In genomic region chr6:134849461-134849860, GRCm38 (mm10) we compare ENCODE assay signal across 21 mouse cellular contexts. TPM values are rescaled to one million over a fixed set of nuclear protein-coding genes. Genes with fewer than 3 reads are reported as not detected.
DNase-seq lines count a peak whose midpoint lies in the region; ATAC-seq and TF ChIP-seq lines count a peak whose summit lies in the region.
"Had no signal": no experiment of that assay in that cellular context is flagged by ENCODE, and none has a peak within 500 bp of the region (broad histone marks: within the 10 kb centered on the region; RNA-seq: fewer than 3 reads in every experiment).

No protein-coding gene starts in this region.

- no peak overlapping the region for H3K4me2 ChIP-seq in liver, embryonic 12.5 days
- 0 out of 2 replicates have a peak overlapping the region, but pooled peaks have one; percentile 47 for H3K4me2 ChIP-seq in CH12.LX (ENCODE audit: insufficient read depth, low read depth, poor library complexity, severe bottlenecking)
- H3K4me2 ChIP-seq in myocyte (ENCODE audit: low read depth) = peak overlapping the region; percentile 60
- H3K4me2 ChIP-seq: embryonic facial prominence, embryonic 12.5 days; forebrain, embryonic 13.5 days; forebrain, embryonic 15.5 days had no signal

- no peak overlapping the region for H3K9ac ChIP-seq in liver, embryonic 12.5 days
- H3K9ac ChIP-seq in CH12.LX (ENCODE audit: insufficient read depth, low read depth) = peak overlapping the region; percentile 19; the same call in 1 of the 2 replicates
- H3K9ac ChIP-seq: embryonic facial prominence, embryonic 12.5 days; forebrain, embryonic 13.5 days; forebrain, embryonic 15.5 days; forebrain, postnatal 0 days had no signal

- H3ac ChIP-seq in myocyte (ENCODE audit: control insufficient read depth, insufficient read length) = no peak overlapping the region

- H3K27ac ChIP-seq in liver, embryonic 12.5 days = 0 out of 2 replicates have a peak overlapping the region, but pooled peaks have one; percentile 10
- no peak overlapping the region for H3K27ac ChIP-seq in CH12.LX (ENCODE audit: insufficient read depth, low read depth)
- H3K27ac ChIP-seq: embryonic facial prominence, embryonic 10.5 days; embryonic facial prominence, embryonic 12.5 days; forebrain, embryonic 13.5 days; forebrain, embryonic 15.5 days had no signal

- WGBS in liver, embryonic 12.5 days (ENCODE audit: insufficient replicate concordance) = 65% methylated on average over 2 of the region's 2 CpGs

- no peak for DNase-seq in liver
- peak; percentile 36 for DNase-seq in 3134 (ENCODE audit: extremely low read depth, insufficient read length, low spot score)
- no peak for DNase-seq in CH12.LX (ENCODE audit: extremely low read depth)
- no peak for DNase-seq in kidney, adult 11 months
- DNase-seq in thymus, postnatal 36 days = no peak
- DNase-seq: B cell, adult 2 months; cerebellum, adult 11-12 months; cerebellum, adult 2 months; cerebellum, adult 9-10 months; cerebellum, postnatal 10 days; cerebellum, postnatal 25 days; forebrain, postnatal 0 days had no signal

- TF ChIP-seq RAD21 in CH12.LX (IDR thresholded peaks at IDR 0.05; ENCODE audit: low read depth, low read length) = no peak

- peaks cover 9% of the 10 kb centered on the region for H3K4me1 ChIP-seq in liver, embryonic 12.5 days
- peaks cover 10 to 41% of the 10 kb centered on the region in 2 experiments for H3K4me1 ChIP-seq in CH12.LX (ENCODE audit: control insufficient read depth in 1 of 2, insufficient read depth in 2 of 2)
- H3K4me1 ChIP-seq: embryonic facial prominence, embryonic 12.5 days; forebrain, embryonic 15.5 days had no signal

- no peak for ATAC-seq in liver, embryonic 12.5 days
- ATAC-seq: activated CD4-positive, CD25-positive, alpha-beta regulatory T cell, adult 4 months; CD4-positive, CD25-positive, alpha-beta regulatory T cell, adult 4 months; forebrain, embryonic 13.5 days; forebrain, embryonic 15.5 days; forebrain, postnatal 0 days; Patski had no signal

- TF ChIP-seq EP300 in CH12.LX (IDR thresholded peaks at IDR 0.05; ENCODE audit: low read length) = no peak

- H3K27me3 ChIP-seq in liver, embryonic 12.5 days (replicated peaks) = no peaks in the 10 kb centered on the region
- H3K27me3 ChIP-seq in CH12.LX (replicated peaks) = no peaks in the 10 kb centered on the region
- H3K27me3 ChIP-seq in myocyte (ENCODE audit: control insufficient read depth, insufficient read depth, insufficient read length) = no peaks in the 10 kb centered on the region
- H3K27me3 ChIP-seq: embryonic facial prominence, embryonic 12.5 days; forebrain, embryonic 13.5 days; forebrain, embryonic 15.5 days; Patski had no signal

- H3K79me2 ChIP-seq in CH12.LX (replicated peaks; ENCODE audit: control insufficient read depth, extremely low read depth, insufficient read depth, poor library complexity, severe bottlenecking) (no peaks in the 10 kb centered on the region), myocyte (ENCODE audit: control insufficient read depth, insufficient read depth) (no peaks in the 10 kb centered on the region)

- no peak overlapping the region for H3K4me3 ChIP-seq in liver, embryonic 12.5 days
- no peak overlapping the region for H3K4me3 ChIP-seq in CH12.LX (replicated peaks in 1 of 3; ENCODE audit: low read depth in 2 of 3, low read length in 2 of 3, poor library complexity in 1 of 3)
- H3K4me3 ChIP-seq in myocyte = peak overlapping the region; percentile 9
- H3K4me3 ChIP-seq: embryonic facial prominence, embryonic 10.5 days; embryonic facial prominence, embryonic 12.5 days; forebrain, embryonic 13.5 days; forebrain, embryonic 15.5 days had no signal

- in situ Hi-C loops in CH12.LX (cut with MboI; ENCODE audit: low pct_ligation_motif_present, low pct_unique_long_range_greater_than_20kb, low sequenced_read_pairs) = no loop called here

- no peaks in the 10 kb centered on the region for H3K9me3 ChIP-seq in liver, embryonic 12.5 days (replicated peaks)
- no peaks in the 10 kb centered on the region for H3K9me3 ChIP-seq in CH12.LX (replicated peaks; ENCODE audit: low read length)
- H3K9me3 ChIP-seq: embryonic facial prominence, embryonic 10.5 days; embryonic facial prominence, embryonic 12.5 days; forebrain, embryonic 13.5 days; forebrain, embryonic 15.5 days had no signal

- peaks cover 14% of the 10 kb centered on the region; the same call in 1 of the 2 replicates for H3K36me3 ChIP-seq in liver, embryonic 12.5 days
- H3K36me3 ChIP-seq in CH12.LX (replicated peaks in 1 of 2; ENCODE audit: control insufficient read depth in 1 of 2, insufficient read depth in 1 of 2, low read length in 1 of 2) (peaks cover 0 to 2% of the 10 kb centered on the region in 2 experiments), myocyte (ENCODE audit: control insufficient read depth, insufficient read depth) (no peaks in the 10 kb centered on the region)
- H3K36me3 ChIP-seq: embryonic facial prominence, embryonic 10.5 days; embryonic facial prominence, embryonic 12.5 days had no signal

- dilution Hi-C loops in CH12.LX (cut with MboI; ENCODE audit: extremely low pct_ligation_motif_present, extremely low pct_unique_long_range_greater_than_20kb, low sequenced_read_pairs) = no loop called here

- TF ChIP-seq POLR2A in CH12.LX (IDR thresholded peaks at IDR 0.05; ENCODE audit: low read depth, low read length) (no peak), myocyte (IDR thresholded peaks at IDR 0.05; ENCODE audit: insufficient read length, low read depth) (no peak)

- no peak for TF ChIP-seq CTCF in CH12.LX (conservative IDR thresholded peaks at IDR 0.05 in 1 of 2, IDR thresholded peaks at IDR 0.05 in 1 of 2; ENCODE audit: low read depth in 2 of 2, low read length in 2 of 2)

TF ChIP-seq in CH12.LX, 34 proteins besides CTCF, POLR2A, EP300 and RAD21:
- TF ChIP-seq PAX5 (IDR thresholded peaks at IDR 0.05; ENCODE audit: low read length) (no peak), TBP (conservative IDR thresholded peaks at IDR 0.05; ENCODE audit: low read depth, low read length) (no peak), MAZ (IDR thresholded peaks at IDR 0.05; ENCODE audit: low read depth, low read length) (no peak), SIN3A (IDR thresholded peaks at IDR 0.05; ENCODE audit: low read length) (no peak), USF2 (conservative IDR thresholded peaks at IDR 0.05; ENCODE audit: low read depth, low read length) (no peak), MYC (IDR thresholded peaks at IDR 0.05; ENCODE audit: low read depth, low read length) (no peak), MAFK (IDR thresholded peaks at IDR 0.05; ENCODE audit: insufficient replicate concordance, low read length) (0 out of 2 replicates have a peak, but pooled peaks have one; percentile 29), JUN (IDR thresholded peaks at IDR 0.05; ENCODE audit: insufficient read depth, low read depth, low read length) (no peak)

TF ChIP-seq in myocyte, 11 proteins besides CTCF, POLR2A, EP300 and RAD21:
- no peak for TF ChIP-seq E2F4 (IDR thresholded peaks at IDR 0.05; ENCODE audit: insufficient read depth)
- TF ChIP-seq MYOG (IDR thresholded peaks at IDR 0.05; ENCODE audit: control insufficient read depth in 1 of 3, insufficient read depth in 1 of 3, insufficient read length in 2 of 3, low read depth in 2 of 3) = no peak
- no peak for TF ChIP-seq TCF3 (IDR thresholded peaks at IDR 0.05; ENCODE audit: insufficient read length, low read depth)
- TF ChIP-seq POLR2AphosphoS2 (IDR thresholded peaks at IDR 0.05; ENCODE audit: insufficient read length, low read depth) = no peak
- TF ChIP-seq REST (IDR thresholded peaks at IDR 0.05; ENCODE audit: insufficient read depth, insufficient read length) = no peak
- TF ChIP-seq MAX (IDR thresholded peaks at IDR 0.05; ENCODE audit: low read depth) = no peak
- TF ChIP-seq SRF (IDR thresholded peaks at IDR 0.05; ENCODE audit: control insufficient read depth, insufficient read length, low read depth) = no peak
- no peak for TF ChIP-seq USF1 (IDR thresholded peaks at IDR 0.05; ENCODE audit: low read depth)
- TF ChIP-seq CEBPB (IDR thresholded peaks at IDR 0.05; ENCODE audit: insufficient read depth, poor library complexity, severe bottlenecking) = no peak
- TF ChIP-seq TCF12 (IDR thresholded peaks at IDR 0.05; ENCODE audit: insufficient read depth, poor library complexity, severe bottlenecking) = no peak
- TF ChIP-seq MYOD1 (IDR thresholded peaks at IDR 0.05; ENCODE audit: control insufficient read depth in 1 of 3, insufficient read length in 2 of 3, low read depth in 2 of 3) = no peak
TF ChIP-seq in myocyte: peak in this region for 0.

RNA-seq across cellular contexts. Expression of gene Crebl2, which starts 19.5 kb away (rescaled TPM):
- polyA plus RNA-seq in liver, embryonic 12.5 days (2016; fragmentation: Nextera tagmentation; extraction: Ambion mirVana) = 1.2 and 1.8 TPM in 2 replicates
- total RNA-seq in CH12.LX (2012; rRNA removed) (0.80 and 2.2 TPM in 2 replicates), CH12.LX (2014; rRNA removed) (0.92 and 1.4 TPM in 2 replicates)
- polyA plus RNA-seq in CH12.LX (2012; ENCODE audit: insufficient read length, low read depth) (1.00 and 1.5 TPM in 2 replicates), myocyte (2012; fragmentation: generic; extraction: Trizol) (1.5 TPM)

RNA-seq across cellular contexts. Expression of gene Gpr19, which starts 48.9 kb away (rescaled TPM):
- polyA plus RNA-seq in liver, embryonic 12.5 days (2016; fragmentation: Nextera tagmentation; extraction: Ambion mirVana) = 7.1 and 8.4 TPM in 2 replicates
- total RNA-seq in CH12.LX (2012; rRNA removed) (6.3 and 7.5 TPM in 2 replicates), CH12.LX (2014; rRNA removed) (3.8 and 5.2 TPM in 2 replicates)
- polyA plus RNA-seq in CH12.LX (2012; ENCODE audit: insufficient read length, low read depth) (4.8 and 6.0 TPM in 2 replicates), myocyte (2012; fragmentation: generic; extraction: Trizol) (2.2 TPM)

RNA-seq across cellular contexts. Expression of gene Dusp16, which starts 57.0 kb away (rescaled TPM):
- 6.6 and 6.7 TPM in 2 replicates for polyA plus RNA-seq in liver, embryonic 12.5 days (2016; fragmentation: Nextera tagmentation; extraction: Ambion mirVana)
- total RNA-seq in CH12.LX (2012; rRNA removed) (8.8 and 10.6 TPM in 2 replicates), CH12.LX (2014; rRNA removed) (3.7 and 5.2 TPM in 2 replicates)
- polyA plus RNA-seq in CH12.LX (2012; ENCODE audit: insufficient read length, low read depth) (13.1 and 17.3 TPM in 2 replicates), myocyte (2012; fragmentation: generic; extraction: Trizol) (4.8 TPM)
